Mouse (Mus musculus) embryonic fibroblast, embryonic 13.5 days (primary cell): ENCODE data around the gene Myrip.

ENCODE experiments used
- CTCF ChIP-seq: IDR thresholded peaks from 2 replicates; pipeline ENCODE4 v1.5.1; 2011; ENCODE audit warnings: mild to moderate bottlenecking, control low read depth, low read length, moderate library complexity, borderline replicate concordance; ENCODE audit not compliant: insufficient read depth
- POLR2A ChIP-seq: IDR thresholded peaks from 2 replicates; pipeline ENCODE4 v1.6.1; 2011; ENCODE audit warnings: low read depth, mild to moderate bottlenecking, control low read depth, low read length, moderate library complexity

- TF ChIP-seq CTCF (no peak), POLR2A (no peak)
These were observed 136.1 kb downstream of the Myrip start for GRCm38 (mm10) chr9:120437266-120437876.
